Mouse (Mus musculus) erythroblast, embryonic 14.5 days (primary cell): ENCODE results near the gene Erc1.

Experiments
- GATA1 ChIP-seq: IDR thresholded peaks from 2 replicates; pipeline ENCODE4 v1.6.1; 2012; ENCODE audit warnings: low read length, inconsistent platforms, mixed read lengths
- TAL1 ChIP-seq: IDR thresholded peaks from 3 replicates; pipeline ENCODE4 v1.6.1; 2012; ENCODE audit warnings: low read length, inconsistent platforms, mixed read lengths

DNA sequence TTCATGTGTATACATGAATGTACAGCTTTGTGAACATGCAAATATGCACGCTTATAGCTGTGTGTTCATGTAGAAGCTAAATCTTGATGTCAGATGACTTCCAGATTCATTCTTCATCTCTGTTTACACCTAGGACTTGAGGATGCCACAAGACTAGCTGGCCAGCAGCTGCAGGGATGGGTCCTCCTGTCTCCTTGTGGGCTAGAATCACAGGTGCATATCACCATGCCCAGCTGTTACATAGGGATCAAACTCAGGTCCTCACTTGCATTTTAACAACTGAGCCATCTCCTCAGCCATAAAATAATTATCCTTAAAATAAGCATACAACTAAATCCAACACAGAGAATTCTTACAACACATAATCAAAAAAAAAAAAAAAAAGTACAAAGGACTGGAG, 26.8 kb downstream of the Erc1 start:
- no peak for TF ChIP-seq GATA1
- no peak for TF ChIP-seq TAL1
